Mouse (Mus musculus) forebrain, embryonic 15.5 days (tissue): Measurements from ENCODE around the gene Asf1b. TPM values are rescaled to one million over a fixed set of nuclear protein-coding genes. Genes with fewer than 3 reads are reported as not detected.
"Not testable (repeated sequence)": the region's sequence is repeated elsewhere in the genome, so short reads cannot be mapped to it uniquely, and the experiment has no call there.

ENCODE experiments used
- ATAC-seq: fragments of 200-750 bp; cut with Nextera tagmentation; replicated peaks from 2 replicates; pipeline ENCODE4 v1.8.0; 2017; ENCODE audit warnings: mild to moderate bottlenecking, moderate TSS enrichment, moderate library complexity
- H3K27ac ChIP-seq: fragments of 300-500 bp; sonication (generic); replicated peaks from 2 replicates; pipeline ENCODE4 v1.5.1; 2015; ENCODE audit warnings: mild to moderate bottlenecking, inconsistent platforms
- H3K27me3 ChIP-seq: fragments of 300-500 bp; sonication (generic); 2 replicates; pipeline ENCODE4 v1.6.1; 2015; ENCODE audit warnings: inconsistent platforms
- H3K36me3 ChIP-seq: fragments of 300-500 bp; sonication (generic); 2 replicates; pipeline ENCODE4 v1.6.1; 2015; ENCODE audit warnings: mild to moderate bottlenecking, inconsistent platforms
- H3K4me1 ChIP-seq: fragments of 300-500 bp; sonication (generic); 2 replicates; pipeline ENCODE4 v1.6.1; 2015; ENCODE audit warnings: inconsistent platforms
- H3K4me2 ChIP-seq: fragments of 300-500 bp; sonication (generic); replicated peaks from 2 replicates; pipeline ENCODE4 v1.6.1; 2015; ENCODE audit warnings: mild to moderate bottlenecking, inconsistent platforms
- H3K4me3 ChIP-seq: fragments of 300-500 bp; sonication (generic); 2 replicates; pipeline ENCODE4 v1.5.1; 2015; ENCODE audit warnings: mild to moderate bottlenecking, inconsistent platforms
- H3K9ac ChIP-seq: fragments of 300-500 bp; sonication (generic); replicated peaks from 2 replicates; pipeline ENCODE4 v1.6.1; 2015; ENCODE audit warnings: mild to moderate bottlenecking, inconsistent platforms
- H3K9me3 ChIP-seq: fragments of 300-500 bp; sonication (generic); 2 replicates; pipeline ENCODE4 v1.6.1; 2016; ENCODE audit warnings: inconsistent platforms
- WGBS: fragments of 180-500 bp; shearing (Covaris S2); methylation state at CpG from one replicate; pipeline ENCODE4 v1.1.7; 2015; ENCODE audit warnings: mixed read lengths; 5-methylcytosine and 5-hydroxymethylcytosine counted together
- polyA plus RNA-seq: library from polyadenylated mRNA; unstranded; fragments of >200 nt; fragmentation: Nextera tagmentation; extraction: Ambion mirVana; gene quantifications from 2 replicates; pipeline ENCODE4 v1.2.1, GENCODE M21; 2015

Asf1b gene
- polyA plus RNA-seq, 1 experiment from 2014 or later, result 20.7 TPM

- peaks cover 51% of the 10 kb centered on the region for H3K36me3 ChIP-seq
- H3K27ac ChIP-seq, result no peak overlapping the region
- no peak for ATAC-seq
- no peaks in the 10 kb centered on the region for H3K9me3 ChIP-seq
- no peak overlapping the region for H3K4me2 ChIP-seq
- WGBS, result 94% methylated on average over 7 of the region's 7 CpGs
- peaks cover 14% of the 10 kb centered on the region for H3K4me1 ChIP-seq
- no peaks in the 10 kb centered on the region for H3K27me3 ChIP-seq
- no peak overlapping the region for H3K4me3 ChIP-seq
- no peak overlapping the region for H3K9ac ChIP-seq
These were observed 26.2 kb downstream of the Asf1b start for GRCm38 (mm10) chr8:83981533-83981932.

- H3K27me3 ChIP-seq, result no peaks in the 10 kb centered on the region
- H3K9me3 ChIP-seq, result no peaks in the 10 kb centered on the region
- no peak for ATAC-seq
- peaks cover 60% of the 10 kb centered on the region for H3K36me3 ChIP-seq
- H3K4me2 ChIP-seq, result no peak overlapping the region
- no peak overlapping the region for H3K4me3 ChIP-seq
- H3K9ac ChIP-seq, result no peak overlapping the region
- no peak overlapping the region for H3K27ac ChIP-seq
- 92% methylated on average over 4 of the region's 4 CpGs for WGBS
- peaks cover 6% of the 10 kb centered on the region for H3K4me1 ChIP-seq
These were observed 27.1 kb downstream of the Asf1b start for GRCm38 (mm10) chr8:83982449-83982848.

GRCm38 (mm10) chr8:83983222-83983621 lies 27.9 kb downstream of the Asf1b start:
- H3K4me2 ChIP-seq, H3K27me3 ChIP-seq, H3K4me1 ChIP-seq, H3K4me3 ChIP-seq, H3K9me3 ChIP-seq, H3K9ac ChIP-seq, ATAC-seq, H3K27ac ChIP-seq: not testable (repeated sequence)
- WGBS, result 99% methylated on average over 2 of the region's 2 CpGs
- peaks cover 68% of the 10 kb centered on the region for H3K36me3 ChIP-seq

- H3K9ac ChIP-seq, result no peak overlapping the region
- no peak for ATAC-seq
- peaks cover 73% of the 10 kb centered on the region for H3K36me3 ChIP-seq
- H3K9me3 ChIP-seq, result no peaks in the 10 kb centered on the region
- no peak overlapping the region for H3K4me2 ChIP-seq
- H3K4me1 ChIP-seq, result no peaks in the 10 kb centered on the region
- no peak overlapping the region for H3K27ac ChIP-seq
- H3K4me3 ChIP-seq, result no peak overlapping the region
- no peaks in the 10 kb centered on the region for H3K27me3 ChIP-seq
- 91% methylated on average over 7 of the region's 7 CpGs for WGBS
These were observed 33.9 kb downstream of the Asf1b start for GRCm38 (mm10) chr8:83989243-83989642.

GRCm38 (mm10) chr8:83990170-83990569 lies 34.9 kb downstream of the Asf1b start:
- no peak for ATAC-seq
- 95% methylated on average over 14 of the region's 14 CpGs for WGBS

GRCm38 (mm10) chr8:83992488-83992887 lies 37.2 kb downstream of the Asf1b start:
- H3K36me3 ChIP-seq, result peaks cover 52% of the 10 kb centered on the region

More at GRCm38 (mm10) chr8:83990170-83990569, 34.9 kb downstream of the Asf1b start:
- no peak overlapping the region for H3K4me3 ChIP-seq
- no peaks in the 10 kb centered on the region for H3K4me1 ChIP-seq
- no peak overlapping the region for H3K4me2 ChIP-seq
- no peak overlapping the region for H3K9ac ChIP-seq
- H3K27ac ChIP-seq, result no peak overlapping the region
- peaks cover 72% of the 10 kb centered on the region for H3K36me3 ChIP-seq
- H3K27me3 ChIP-seq, result no peaks in the 10 kb centered on the region
- H3K9me3 ChIP-seq, result no peaks in the 10 kb centered on the region

GRCm38 (mm10) chr8:83994030-83994429 lies 38.7 kb downstream of the Asf1b start:
- 92% methylated on average over 3 of the region's 3 CpGs for WGBS

More at GRCm38 (mm10) chr8:83992488-83992887, 37.2 kb downstream of the Asf1b start:
- Histone ChIP-seq H3K4me3 (no peak overlapping the region), H3K27me3 (no peaks in the 10 kb centered on the region), H3K9ac (no peak overlapping the region), H3K4me1 (peaks cover 4% of the 10 kb centered on the region), H3K9me3 (no peaks in the 10 kb centered on the region), H3K4me2 (no peak overlapping the region), H3K27ac (no peak overlapping the region)
- 86% methylated on average over 2 of the region's 2 CpGs for WGBS
- no peak for ATAC-seq

GRCm38 (mm10) chr8:83995973-83996372 lies 40.7 kb downstream of the Asf1b start:
- peak overlapping the region; percentile 72; the same call in 1 of the 2 replicates for H3K4me3 ChIP-seq
- no peak overlapping the region for H3K9ac ChIP-seq
- H3K4me2 ChIP-seq, result peak overlapping the region; percentile 89
- H3K27me3 ChIP-seq, result peaks cover 5% of the 10 kb centered on the region
- H3K9me3 ChIP-seq, result no peaks in the 10 kb centered on the region
- WGBS, result 9% methylated on average over 12 of the region's 12 CpGs
- H3K27ac ChIP-seq, result no peak overlapping the region
- ATAC-seq, result peak; percentile 7; the same call in 1 of the 2 replicates
- peaks cover 41% of the 10 kb centered on the region for H3K36me3 ChIP-seq
- peaks cover 17% of the 10 kb centered on the region for H3K4me1 ChIP-seq

More at GRCm38 (mm10) chr8:83994030-83994429, 38.7 kb downstream of the Asf1b start:
- no peaks in the 10 kb centered on the region for H3K27me3 ChIP-seq
- H3K9me3 ChIP-seq, result no peaks in the 10 kb centered on the region
- H3K27ac ChIP-seq, result no peak overlapping the region
- peaks cover 9% of the 10 kb centered on the region for H3K4me1 ChIP-seq
- H3K4me3 ChIP-seq, result no peak overlapping the region
- no peak for ATAC-seq
- H3K9ac ChIP-seq, result no peak overlapping the region
- peaks cover 40% of the 10 kb centered on the region for H3K36me3 ChIP-seq
- no peak overlapping the region for H3K4me2 ChIP-seq

- H3K4me1 ChIP-seq, result peaks cover 25% of the 10 kb centered on the region
- peak overlapping the region; percentile 72 for H3K4me3 ChIP-seq
- H3K27ac ChIP-seq, result peak overlapping the region; percentile 94
- no peaks in the 10 kb centered on the region for H3K9me3 ChIP-seq
- peak overlapping the region; percentile 78 for H3K9ac ChIP-seq
- under 1% methylated on average over 59 of the region's 103 CpGs for WGBS
- H3K4me2 ChIP-seq, result peak overlapping the region; percentile 89
- peaks cover 14% of the 10 kb centered on the region for H3K27me3 ChIP-seq
- peaks cover 35% of the 10 kb centered on the region for H3K36me3 ChIP-seq
- ATAC-seq, result peak; percentile 75
These were observed 41.5 kb downstream of the Asf1b start for GRCm38 (mm10) chr8:83996567-83997505.

GRCm38 (mm10) chr8:83997511-83998141 lies 42.3 kb downstream of the Asf1b start, which contains the start of gene Samd1:
Gene Samd1 (plus strand): TSS chr8:83997672.
- Histone ChIP-seq H3K36me3 (peaks cover 29% of the 10 kb centered on the region), H3K4me2 (peak within 1 kb of the TSS; percentile 89), H3K27me3 (peaks cover 14% of the 10 kb centered on the region), H3K9me3 (no peaks in the 10 kb centered on the region), H3K4me1 (peaks cover 25% of the 10 kb centered on the region), H3K4me3 (peak within 1 kb of the TSS; percentile 76), H3K9ac (peak within 1 kb of the TSS; percentile 78), H3K27ac (peak within 1 kb of the TSS; percentile 94)
- under 1% methylated on average over 58 of the region's 112 CpGs for WGBS
- ATAC-seq, result 0 out of 2 replicates have a peak, but pooled peaks have one; percentile 7

GRCm38 (mm10) chr8:83998231-83999056 lies 43.1 kb downstream of the Asf1b start:
- ATAC-seq, result peak; percentile 33
- Histone ChIP-seq H3K27ac (peak overlapping the region; percentile 87), H3K36me3 (peaks cover 28% of the 10 kb centered on the region), H3K4me1 (peaks cover 31% of the 10 kb centered on the region), H3K4me3 (peak overlapping the region; percentile 76), H3K9me3 (no peaks in the 10 kb centered on the region), H3K9ac (peak overlapping the region; percentile 70), H3K4me2 (peak overlapping the region; percentile 76), H3K27me3 (peaks cover 14% of the 10 kb centered on the region)
- 1% methylated on average over 68 of the region's 92 CpGs for WGBS
